Mouse (Mus musculus) kidney, adult 11 months (tissue): ENCODE measurements around the gene U90926.

ENCODE experiments used
- DNase-seq: peaks from one replicate; pipeline ENCODE4 v3.0.0; 2022

Gene U90926

GRCm38 (mm10) chr5:92215308-92215707 is at the start of gene U90926:
Gene U90926 (minus strand): TSS chr5:92215408.
- no peak for DNase-seq

- DNase-seq = no peak
Observed at GRCm38 (mm10) chr5:92263761-92264359, 48.7 kb upstream of the U90926 start.

GRCm38 (mm10) chr5:92262646-92263045 is 47.4 kb upstream of the U90926 start:
- DNase-seq = no peak

- DNase-seq = no peak
Observed at GRCm38 (mm10) chr5:92256218-92256617, 41.0 kb upstream of the U90926 start, which contains the start of gene Ppef2. Gene Ppef2 (minus strand): TSS chr5:92256278.

GRCm38 (mm10) chr5:92254476-92254875 is 39.3 kb upstream of the U90926 start:
- DNase-seq = no peak

- no peak for DNase-seq
Observed at GRCm38 (mm10) chr5:92252797-92253343, 37.7 kb upstream of the U90926 start.

- no peak for DNase-seq
Observed at GRCm38 (mm10) chr5:92252031-92252430, 36.8 kb upstream of the U90926 start.

GRCm38 (mm10) chr5:92248614-92249013 is 33.4 kb upstream of the U90926 start:
- no peak for DNase-seq

GRCm38 (mm10) chr5:92245483-92245882 is 30.3 kb upstream of the U90926 start:
- DNase-seq = no peak

GRCm38 (mm10) chr5:92244900-92245299 is 29.7 kb upstream of the U90926 start:
- DNase-seq = no peak

GRCm38 (mm10) chr5:92240769-92241168 is 25.6 kb upstream of the U90926 start:
- DNase-seq = no peak

GRCm38 (mm10) chr5:92239333-92240232 is 24.4 kb upstream of the U90926 start:
- peak; percentile 70 for DNase-seq

GRCm38 (mm10) chr5:92234939-92235557 is 19.8 kb upstream of the U90926 start:
- DNase-seq = no peak

GRCm38 (mm10) chr5:92233366-92233765 is 18.2 kb upstream of the U90926 start:
- no peak for DNase-seq

GRCm38 (mm10) chr5:92231836-92232235 is 16.6 kb upstream of the U90926 start:
- DNase-seq = no peak

GRCm38 (mm10) chr5:92230306-92230705 is 15.1 kb upstream of the U90926 start:
- DNase-seq = no peak

GRCm38 (mm10) chr5:92229514-92229913 is 14.3 kb upstream of the U90926 start:
- DNase-seq = no peak

GRCm38 (mm10) chr5:92228776-92229175 is 13.6 kb upstream of the U90926 start:
- no peak for DNase-seq

- no peak for DNase-seq
Observed at GRCm38 (mm10) chr5:92227782-92228181, 12.6 kb upstream of the U90926 start.

GRCm38 (mm10) chr5:92220287-92220902 is 5.2 kb upstream of the U90926 start:
- peak; percentile 44 for DNase-seq

- DNase-seq = no peak
Observed at GRCm38 (mm10) chr5:92219826-92220225, 4.6 kb upstream of the U90926 start.

- no peak for DNase-seq
Observed at GRCm38 (mm10) chr5:92218915-92219793, 3.9 kb upstream of the U90926 start.
